Mouse (Mus musculus): Measurements from ENCODE around the gene Gfpt2.

The Gfpt2 gene

GRCm38 (mm10) chr11:49879950-49880642 is 86.1 kb downstream of the Gfpt2 start:
- no peak for DNase-seq (ENCODE audit: low read depth, low spot score)

GRCm38 (mm10) chr11:49883394-49883793 is 89.4 kb downstream of the Gfpt2 start:
- no peak for DNase-seq (ENCODE audit: low read depth, low spot score)
